Mouse (Mus musculus): ENCODE measurements around the gene Olfr319. TPM values are rescaled to one million over a fixed set of nuclear protein-coding genes. Genes with fewer than 3 reads are reported as not detected.

The Olfr319 gene
- polyA plus RNA-seq (2012; rRNA removed; ENCODE audit: low replicate concordance), result not detected in 2 replicates

DNA sequence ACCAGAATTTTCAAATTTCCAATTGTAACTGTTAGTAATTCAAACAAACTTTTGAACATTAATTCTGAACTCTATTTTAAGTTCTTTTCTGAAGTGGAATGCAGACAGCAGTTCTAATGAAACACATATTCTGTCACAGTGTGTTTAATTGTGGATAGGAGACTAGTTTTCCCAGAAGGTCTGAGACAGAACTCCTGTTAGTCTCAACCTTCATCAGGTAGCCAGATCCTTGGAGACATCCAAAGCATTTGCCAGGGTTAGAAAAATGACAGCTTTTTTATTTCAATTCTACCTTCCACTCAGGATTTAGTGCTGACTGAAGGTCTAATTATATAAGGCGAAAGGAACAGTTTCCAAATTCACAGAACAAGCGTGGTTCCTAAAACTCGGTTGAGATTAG is at the start of gene Olfr319:
Olfr319 (plus strand) TSS at position 301 of the 400 bp plus-strand sequence.

DNA sequence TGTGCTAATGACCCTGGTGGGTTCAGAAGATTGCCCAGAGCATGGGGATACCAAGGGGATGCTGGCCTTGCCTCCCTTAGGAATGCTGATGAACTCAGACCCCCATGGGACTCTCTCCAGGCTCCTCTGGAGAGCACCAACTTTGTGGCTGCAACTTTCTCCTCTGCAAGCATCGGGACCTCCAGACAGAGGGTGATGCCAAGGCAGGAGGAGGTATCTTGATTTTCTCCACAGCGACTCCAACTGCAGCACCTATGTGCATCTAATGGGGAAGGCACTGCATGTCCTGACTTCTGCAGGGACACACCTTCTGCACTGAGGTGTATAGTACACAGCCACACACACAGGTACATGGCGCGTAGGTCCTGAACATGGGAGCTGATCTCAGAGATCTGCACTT is 40.4 kb upstream of the Olfr319 start, which contains the start of gene Olfr322:
Olfr322 (plus strand) TSS at position 187 of the 400 bp plus-strand sequence.

DNA sequence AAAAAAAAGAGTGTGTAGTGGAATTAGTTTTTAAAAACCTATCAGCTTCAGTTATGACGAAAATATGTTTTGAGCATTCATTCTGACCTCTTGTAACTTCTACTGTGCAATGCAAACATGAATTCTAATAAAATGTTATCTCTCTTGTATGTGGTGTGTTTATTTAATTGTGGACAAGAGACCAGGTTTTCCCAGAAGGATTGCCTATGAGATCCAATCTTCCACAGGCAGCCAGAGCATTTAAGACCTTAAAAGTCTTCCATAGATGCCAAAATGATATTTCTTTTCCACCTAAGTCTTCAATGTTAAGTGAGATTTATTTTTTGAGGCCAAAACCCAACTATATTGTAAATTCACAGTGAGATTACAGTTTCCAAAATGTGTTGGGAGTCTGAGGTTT is 18.2 kb upstream of the Olfr319 start, which contains the start of gene Olfr320:
Olfr320 (plus strand) TSS at position 301 of the 400 bp plus-strand sequence.

DNA sequence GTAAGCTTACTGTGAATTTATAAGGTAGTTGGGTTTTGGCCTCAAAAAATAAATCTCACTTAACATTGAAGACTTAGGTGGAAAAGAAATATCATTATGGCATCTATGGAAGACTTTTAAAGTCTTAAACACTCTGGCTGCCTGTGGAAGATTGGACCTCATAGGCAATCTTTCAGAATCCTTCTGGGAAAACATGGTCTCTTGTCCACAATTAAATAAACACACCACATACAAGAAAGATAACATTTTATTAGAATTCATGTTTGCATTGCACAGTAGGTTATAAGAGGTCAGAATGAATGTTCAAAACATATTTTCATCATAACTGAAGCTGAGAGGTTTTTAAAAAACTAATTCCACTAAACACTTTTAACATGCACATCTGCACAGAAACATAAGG is 25.0 kb downstream of the Olfr319 start, which contains the start of gene Olfr318:
Olfr318 (minus strand) TSS at position 101 of the 400 bp plus-strand sequence.

DNA sequence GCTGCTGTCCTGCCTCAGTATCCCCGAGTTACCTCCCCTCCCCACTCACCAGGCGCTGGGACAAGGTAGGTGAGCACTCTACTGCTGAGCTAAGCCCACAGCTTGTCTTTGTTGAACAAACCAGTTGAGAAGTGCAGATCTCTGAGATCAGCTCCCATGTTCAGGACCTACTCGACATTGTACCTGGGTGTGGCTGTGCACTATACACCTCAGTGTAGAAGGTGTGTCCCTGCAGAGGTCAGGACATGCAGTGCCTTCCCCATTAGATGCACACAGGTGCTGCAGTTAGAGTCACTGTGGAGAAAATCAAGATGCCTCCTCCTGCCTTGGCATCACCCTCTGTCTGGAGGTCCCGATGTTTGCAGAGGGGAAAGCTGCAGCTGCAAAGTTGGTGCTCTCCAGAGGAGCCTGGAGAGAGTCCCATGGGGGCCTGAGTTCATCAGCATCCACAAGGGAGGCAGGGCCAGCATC is 39.9 kb downstream of the Olfr319 start, which contains the start of gene Olfr317:
Olfr317 (minus strand) TSS at position 421 of the 471 bp plus-strand sequence.

DNA sequence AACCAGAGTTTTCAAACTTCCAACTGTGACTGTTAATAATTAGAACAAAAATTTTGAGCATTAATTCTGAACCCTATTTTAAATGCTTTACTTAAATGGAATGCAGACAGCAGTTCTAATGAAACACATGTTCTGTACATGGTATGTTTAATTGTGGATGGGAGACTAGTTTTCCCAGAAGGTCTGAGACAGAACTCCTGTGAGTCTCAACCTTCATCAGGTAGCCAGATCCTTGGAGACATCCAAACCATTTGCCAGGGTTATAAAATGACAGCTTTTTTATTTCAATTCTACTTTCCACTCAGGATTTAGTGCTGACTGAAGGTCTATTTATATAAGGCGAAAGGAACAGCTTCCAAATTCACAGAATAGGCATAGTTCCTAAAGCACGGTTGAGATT is 53.5 kb downstream of the Olfr319 start, which contains the start of gene Olfr316:
Olfr316 (plus strand) TSS at position 301 of the 400 bp plus-strand sequence.

Other genes starting within 250 kb of the Olfr319 start
- not detected in 2 replicates for gene Lypd9, start 246.2 kb upstream of the Olfr319 start, polyA plus RNA-seq (2012; rRNA removed; ENCODE audit: low replicate concordance)
- gene Olfr30, start 236.9 kb upstream of the Olfr319 start, polyA plus RNA-seq (2012; rRNA removed; ENCODE audit: low replicate concordance), result not detected in 2 replicates
- gene Olfr332, start 206.6 kb upstream of the Olfr319 start, polyA plus RNA-seq (2012; rRNA removed; ENCODE audit: low replicate concordance), result not detected in 2 replicates
- not detected in 2 replicates for gene Olfr331, start 196.6 kb upstream of the Olfr319 start, polyA plus RNA-seq (2012; rRNA removed; ENCODE audit: low replicate concordance)
- not detected in 2 replicates for gene Olfr330, start 164.3 kb upstream of the Olfr319 start, polyA plus RNA-seq (2012; rRNA removed; ENCODE audit: low replicate concordance)
- not detected in 2 replicates for gene Olfr329-ps, start 152.7 kb upstream of the Olfr319 start, polyA plus RNA-seq (2012; rRNA removed; ENCODE audit: low replicate concordance)
- not detected in 2 replicates for gene Olfr328, start 143.5 kb upstream of the Olfr319 start, polyA plus RNA-seq (2012; rRNA removed; ENCODE audit: low replicate concordance)
- 0.18 TPM in 1 of 2 replicates, not detected in the other for gene Olfr224, start 128.6 kb upstream of the Olfr319 start, polyA plus RNA-seq (2012; rRNA removed; ENCODE audit: low replicate concordance)
- gene Olfr325, start 121.4 kb upstream of the Olfr319 start, polyA plus RNA-seq (2012; rRNA removed; ENCODE audit: low replicate concordance), result not detected in 2 replicates
- not detected in 2 replicates for gene Olfr324, start 104.0 kb upstream of the Olfr319 start, polyA plus RNA-seq (2012; rRNA removed; ENCODE audit: low replicate concordance)
- 1.3 TPM in 1 of 2 replicates, not detected in the other for gene 2210407C18Rik, start 83.1 kb upstream of the Olfr319 start, polyA plus RNA-seq (2012; rRNA removed; ENCODE audit: low replicate concordance)
- not detected in 2 replicates for gene Olfr323, start 68.7 kb upstream of the Olfr319 start, polyA plus RNA-seq (2012; rRNA removed; ENCODE audit: low replicate concordance)
- gene Trim58, start 58.7 kb upstream of the Olfr319 start, polyA plus RNA-seq (2012; rRNA removed; ENCODE audit: low replicate concordance), result 0.17 TPM in 1 of 2 replicates, not detected in the other
- not detected in 2 replicates for gene Olfr322, start 40.4 kb upstream of the Olfr319 start, polyA plus RNA-seq (2012; rRNA removed; ENCODE audit: low replicate concordance)
- not detected in 2 replicates for gene Olfr320, start 18.1 kb upstream of the Olfr319 start, polyA plus RNA-seq (2012; rRNA removed; ENCODE audit: low replicate concordance)
- gene Olfr318, start 24.9 kb downstream of the Olfr319 start, polyA plus RNA-seq (2012; rRNA removed; ENCODE audit: low replicate concordance), result not detected in 2 replicates
- gene Olfr317, start 40.0 kb downstream of the Olfr319 start, polyA plus RNA-seq (2012; rRNA removed; ENCODE audit: low replicate concordance), result not detected in 2 replicates
- gene Olfr316, start 53.6 kb downstream of the Olfr319 start, polyA plus RNA-seq (2012; rRNA removed; ENCODE audit: low replicate concordance), result not detected in 2 replicates
- not detected in 2 replicates for gene Olfr315, start 74.0 kb downstream of the Olfr319 start, polyA plus RNA-seq (2012; rRNA removed; ENCODE audit: low replicate concordance)
- not detected in 2 replicates for gene Olfr314, start 83.8 kb downstream of the Olfr319 start, polyA plus RNA-seq (2012; rRNA removed; ENCODE audit: low replicate concordance)
- gene Fam183b, start 102.8 kb downstream of the Olfr319 start, polyA plus RNA-seq (2012; rRNA removed; ENCODE audit: low replicate concordance), result 0.37 and 2.4 TPM in 2 replicates
- gene Olfr313, start 115.8 kb downstream of the Olfr319 start, polyA plus RNA-seq (2012; rRNA removed; ENCODE audit: low replicate concordance), result not detected in 2 replicates
- gene Olfr312, start 130.1 kb downstream of the Olfr319 start, polyA plus RNA-seq (2012; rRNA removed; ENCODE audit: low replicate concordance), result not detected in 2 replicates
- not detected in 2 replicates for gene Olfr311, start 140.1 kb downstream of the Olfr319 start, polyA plus RNA-seq (2012; rRNA removed; ENCODE audit: low replicate concordance)
- 4.3 and 5.5 TPM in 2 replicates for gene Gm12258, start 148.0 kb downstream of the Olfr319 start, polyA plus RNA-seq (2012; rRNA removed; ENCODE audit: low replicate concordance)
- gene 2810021J22Rik, start 168.1 kb downstream of the Olfr319 start, polyA plus RNA-seq (2012; rRNA removed; ENCODE audit: low replicate concordance), result 4.6 and 5.1 TPM in 2 replicates
- 1.4 and 2.0 TPM in 2 replicates for gene Zfp39, start 205.1 kb downstream of the Olfr319 start, polyA plus RNA-seq (2012; rRNA removed; ENCODE audit: low replicate concordance)
- gene Btnl10, start 218.7 kb downstream of the Olfr319 start, polyA plus RNA-seq (2012; rRNA removed; ENCODE audit: low replicate concordance), result not detected in 2 replicates
- 169 and 254 TPM in 2 replicates for gene Rnf187, start 239.8 kb downstream of the Olfr319 start, polyA plus RNA-seq (2012; rRNA removed; ENCODE audit: low replicate concordance)
- gene Hist3h2ba, start 249.8 kb downstream of the Olfr319 start, polyA plus RNA-seq (2012; rRNA removed; ENCODE audit: low replicate concordance), result 0.99 and 6.7 TPM in 2 replicates

Measured in subcutaneous adipose tissue, adult 2 months (tissue).